Mouse (Mus musculus) urinary bladder, postnatal 10 days (tissue): ENCODE measurements around the gene Stard7.
A peak's percentile ranks its signal among the peaks of the same experiment; 100 is the strongest.

ENCODE experiments used
- DNase-seq: peaks from one replicate; pipeline ENCODE4 v3.0.0; 2022; ENCODE audit warnings: low spot score

Stard7 gene

DNA sequence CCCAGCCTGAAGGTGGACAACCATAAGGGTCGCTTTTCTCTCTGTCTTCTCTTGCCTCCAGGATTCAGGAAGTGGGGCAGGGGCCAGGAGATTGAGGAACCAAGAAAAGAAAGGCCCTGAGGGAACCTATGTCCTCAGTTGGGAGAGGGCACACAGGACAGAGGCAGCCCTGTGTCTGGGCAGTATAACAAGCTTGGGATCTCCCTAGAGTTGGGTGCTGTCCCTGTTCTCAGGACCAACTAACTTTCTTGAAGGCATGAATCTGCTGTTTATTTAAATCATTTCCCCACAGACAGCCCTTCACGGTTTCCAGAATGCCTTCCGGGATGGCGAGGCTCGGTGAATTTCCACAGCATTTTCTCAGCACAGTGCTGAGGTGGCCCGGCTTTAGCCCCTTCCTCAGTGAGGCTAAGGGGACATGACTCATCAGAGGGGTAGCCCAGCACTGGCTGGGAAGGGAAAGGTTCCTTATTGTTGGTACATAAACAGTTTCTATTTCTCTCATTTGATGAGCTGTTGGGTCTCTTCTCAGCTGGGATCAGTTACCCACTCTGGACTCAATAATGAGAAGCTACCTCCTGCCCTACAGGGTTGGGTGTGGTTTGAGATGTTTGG, 52.8 kb downstream of the Stard7 start:
- no peak for DNase-seq

DNA sequence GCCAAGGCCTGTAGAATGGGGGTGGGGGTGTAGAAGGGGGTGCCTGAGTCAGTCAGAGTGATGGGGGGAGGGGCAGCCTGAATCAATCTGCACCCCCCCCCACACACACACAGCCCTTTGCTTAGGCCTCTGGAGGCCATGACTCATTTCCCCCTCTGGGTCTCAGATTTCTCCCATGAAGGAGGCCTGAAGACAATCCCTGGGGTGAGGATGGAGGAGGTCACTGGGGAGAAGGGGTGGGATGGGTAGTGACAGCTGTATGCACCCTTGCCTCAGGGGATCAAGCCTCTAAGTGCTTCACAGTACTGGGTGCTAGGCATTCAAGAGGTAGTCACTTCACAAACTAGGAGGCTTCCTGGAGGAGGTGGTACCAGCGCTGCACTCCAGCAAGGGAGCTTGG, 53.6 kb downstream of the Stard7 start:
- no peak for DNase-seq

DNA sequence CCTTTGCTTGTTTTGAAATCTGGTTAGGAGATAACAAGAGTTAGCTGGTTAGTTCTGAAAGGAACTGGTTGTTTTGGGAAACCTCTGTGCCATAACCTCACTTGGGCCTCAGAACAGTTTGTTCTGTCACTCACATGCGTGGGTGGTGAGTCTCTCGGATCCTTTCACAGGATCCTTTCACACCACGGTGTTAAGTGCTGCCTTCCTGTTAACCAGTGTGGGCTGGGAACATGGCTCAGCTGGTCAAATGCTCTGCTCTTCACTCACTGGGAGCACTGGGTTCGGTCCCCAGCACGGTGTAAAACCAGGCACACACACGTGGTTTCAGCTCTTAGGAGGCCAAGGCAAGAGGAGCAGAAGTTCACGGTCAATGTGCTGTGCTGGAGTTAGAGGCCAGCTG, 54.4 kb downstream of the Stard7 start:
- no peak for DNase-seq

DNA sequence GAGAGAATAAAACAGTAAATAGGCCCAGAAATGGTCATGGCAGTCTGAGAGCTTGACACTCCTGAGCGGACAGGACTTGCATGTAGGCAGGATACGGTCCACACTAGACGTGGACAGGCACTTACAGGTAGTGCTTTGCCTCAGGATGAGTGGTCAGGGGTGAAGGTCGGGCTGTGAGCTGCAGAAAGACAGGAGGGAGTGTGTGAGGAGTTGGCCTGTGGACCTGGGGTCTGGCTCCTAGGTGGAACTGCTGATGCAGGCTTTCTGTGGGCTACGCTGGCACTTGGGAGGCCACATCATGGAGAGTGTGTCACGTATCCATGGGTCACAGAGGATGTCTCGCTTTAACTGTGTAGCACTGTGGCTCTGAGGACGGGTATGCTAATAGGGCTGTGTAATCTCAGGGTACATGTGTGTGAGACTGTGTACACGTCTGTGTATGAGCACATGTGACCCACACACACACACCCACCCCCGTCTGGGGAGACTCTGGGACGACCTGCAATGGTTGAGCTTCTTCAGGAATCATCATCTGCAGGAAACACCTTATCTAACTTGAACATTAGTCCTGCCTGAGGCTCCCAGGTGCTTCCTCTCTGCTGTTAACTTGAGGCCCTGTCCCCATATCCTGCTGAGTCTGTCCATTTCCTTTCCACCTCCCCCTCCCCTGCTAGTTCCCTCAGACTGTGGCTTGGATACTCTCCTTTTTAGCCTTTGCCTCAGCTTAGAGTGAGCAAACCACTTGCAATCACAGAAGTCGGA, 58.3 kb downstream of the Stard7 start:
- DNase-seq, result no peak

DNA sequence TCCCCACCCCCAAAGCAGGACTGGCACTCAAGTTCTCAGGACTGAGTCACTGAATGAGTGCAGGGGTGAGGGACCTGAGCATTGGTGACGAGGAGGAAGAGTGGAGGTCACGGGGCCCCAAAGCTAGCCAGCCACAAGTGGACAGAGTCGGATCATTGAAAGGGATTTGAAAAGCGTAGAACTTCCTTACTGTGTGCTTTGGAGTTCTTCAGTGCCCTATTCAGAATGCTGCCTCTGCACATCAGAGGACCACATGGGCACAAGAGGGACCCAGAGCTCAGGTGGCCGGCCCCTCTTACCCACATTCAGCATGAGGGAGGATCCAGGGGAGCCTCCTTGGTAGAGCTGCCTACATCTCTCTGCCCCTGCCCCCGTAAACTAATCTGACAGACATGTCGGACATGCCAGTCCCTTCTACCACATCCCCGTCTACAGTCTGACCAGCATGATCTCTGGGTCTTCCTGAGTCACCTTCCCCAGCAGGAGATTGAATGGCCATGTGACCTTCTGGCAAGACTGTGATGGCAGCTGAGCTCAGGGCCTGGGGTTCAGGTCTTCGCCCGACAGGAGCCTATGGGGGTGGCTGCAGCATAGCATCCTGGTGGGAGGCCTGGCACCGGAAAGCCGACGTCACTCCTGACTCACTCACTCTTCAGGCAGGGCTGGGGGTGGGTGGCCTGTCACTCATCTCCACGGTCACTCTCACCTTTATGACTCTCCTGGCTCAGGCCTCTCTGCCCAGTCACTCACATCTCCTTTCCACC, 63.0 kb downstream of the Stard7 start:
- DNase-seq, result no peak

DNA sequence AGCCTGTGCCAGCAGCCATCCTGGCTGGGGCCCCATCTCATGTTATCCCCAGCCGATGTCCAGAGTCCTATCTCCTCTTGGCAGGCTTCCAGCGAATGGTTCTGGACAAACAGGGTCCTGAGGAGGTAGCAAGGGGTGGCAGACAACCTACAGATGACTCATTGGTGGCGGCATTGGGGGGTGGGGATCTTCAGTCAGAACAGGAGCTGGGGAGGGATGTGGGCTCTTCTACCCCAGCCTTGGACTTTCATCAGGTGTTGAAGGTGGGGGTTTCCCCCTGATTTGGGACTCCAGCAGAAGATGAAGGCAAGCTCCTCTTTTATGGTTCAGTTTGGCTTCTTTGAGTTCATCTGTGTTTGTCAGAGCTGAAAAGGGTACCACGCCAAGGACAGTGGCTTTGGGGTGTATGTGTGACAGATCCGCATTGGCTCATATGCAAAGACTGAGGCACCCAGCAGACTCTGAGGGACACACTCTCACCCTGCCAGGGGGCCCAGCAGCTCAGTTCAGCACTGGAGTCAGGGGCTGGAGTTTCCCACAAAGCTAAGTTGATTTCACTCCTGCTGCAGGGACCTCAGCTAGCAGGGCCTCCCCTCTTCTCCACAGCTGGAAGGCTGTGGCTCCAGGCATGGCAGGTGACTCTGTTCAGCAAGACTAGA, 64.1 kb downstream of the Stard7 start:
- DNase-seq, result no peak

DNA sequence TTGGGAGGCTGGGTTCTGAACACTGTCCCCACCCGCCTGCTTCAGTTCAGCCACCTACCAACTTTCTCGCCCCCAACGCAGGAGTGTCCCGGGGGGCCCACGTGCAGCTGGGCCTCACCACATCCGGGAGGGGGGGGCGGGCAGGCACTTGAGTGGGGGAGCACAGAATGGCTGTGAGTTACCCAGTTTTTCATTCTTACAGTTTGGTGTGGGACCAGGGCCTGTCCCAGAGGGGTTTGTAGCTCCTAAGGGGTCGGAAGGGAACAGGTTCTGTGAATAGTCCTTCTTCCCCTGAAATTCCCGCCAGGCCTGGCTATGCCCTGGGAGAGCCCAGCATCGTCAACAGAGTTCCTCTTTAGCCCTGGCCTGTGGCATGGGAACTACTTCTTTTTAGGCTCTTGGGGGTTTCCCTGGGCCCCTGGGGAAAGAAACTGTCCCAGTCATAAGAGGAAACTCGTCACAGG, 65.1 kb downstream of the Stard7 start:
- no peak for DNase-seq

DNA sequence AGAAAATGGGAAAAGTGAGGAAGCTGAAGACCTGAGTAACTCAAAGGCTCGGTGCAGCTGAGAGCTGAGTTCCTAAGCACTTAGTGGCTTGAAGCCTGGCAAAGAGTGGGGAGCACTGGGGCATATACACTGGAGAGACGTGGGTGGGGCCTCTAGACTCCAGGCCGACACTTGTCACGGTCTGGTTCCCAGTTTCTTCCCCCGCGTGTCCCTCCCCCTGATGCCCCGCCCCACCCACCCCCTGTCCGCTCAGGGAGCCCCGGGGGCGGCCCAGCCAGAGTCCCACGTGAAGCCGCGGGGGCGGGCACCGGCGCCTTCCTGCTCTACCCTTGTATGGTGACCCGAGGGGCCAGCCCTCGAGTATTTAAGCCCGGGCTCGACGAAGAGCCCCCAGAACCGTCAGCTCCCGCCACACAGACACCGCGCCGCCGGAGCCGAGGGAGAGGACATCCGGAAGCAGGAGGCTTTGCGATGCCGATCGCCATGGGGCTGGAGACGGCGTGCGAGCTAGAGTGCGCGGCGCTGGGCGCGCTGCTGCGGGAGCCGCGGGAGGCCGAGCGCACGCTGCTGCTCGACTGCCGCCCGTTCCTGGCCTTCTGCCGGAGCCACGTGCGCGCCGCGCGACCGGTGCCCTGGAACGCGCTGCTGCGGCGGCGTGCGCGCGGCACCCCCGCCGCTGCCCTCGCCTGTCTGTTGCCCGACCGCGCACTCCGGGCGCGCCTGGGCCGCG, 65.9 kb downstream of the Stard7 start, which contains the start of gene Dusp2:
TSS of gene Dusp2 (plus strand) at position 393 of the 730 bp plus-strand sequence.
- DNase-seq, result peak; percentile 27

DNA sequence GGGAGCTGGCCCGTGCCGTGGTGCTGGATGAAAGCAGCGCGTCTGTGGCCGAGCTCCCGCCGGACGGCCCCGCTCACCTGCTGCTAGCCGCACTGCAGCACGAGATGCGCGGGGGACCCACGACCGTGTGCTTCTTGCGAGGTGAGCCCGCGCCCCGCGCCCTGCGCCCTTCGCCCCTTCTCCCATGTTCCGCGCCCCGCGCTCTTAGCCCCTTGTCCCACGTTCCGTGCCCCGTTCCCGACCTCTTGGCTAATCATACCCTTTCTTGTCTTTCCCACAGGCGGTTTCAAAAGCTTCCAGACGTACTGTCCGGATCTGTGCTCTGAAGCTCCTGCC, 66.4 kb downstream of the Stard7 start:
- DNase-seq, result no peak

DNA sequence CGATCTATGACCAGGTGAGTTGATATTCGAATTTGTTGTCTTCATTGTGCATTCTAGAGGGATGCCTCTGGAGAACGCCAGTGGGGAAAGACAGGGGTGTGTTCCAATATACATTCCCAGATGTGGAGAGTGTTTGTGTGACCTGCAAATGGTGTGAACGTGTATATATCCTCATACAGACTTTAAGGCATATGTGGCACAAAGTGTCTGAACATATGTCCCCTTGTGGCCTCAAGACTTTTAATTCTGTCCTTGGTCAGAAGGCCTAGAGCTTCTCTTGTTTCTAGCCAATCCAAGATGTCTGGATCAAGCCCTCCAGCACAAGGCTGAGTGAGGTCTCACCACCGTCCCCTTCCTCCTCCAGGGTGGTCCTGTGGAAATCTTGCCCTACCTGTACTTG, 66.9 kb downstream of the Stard7 start:
- no peak for DNase-seq

DNA sequence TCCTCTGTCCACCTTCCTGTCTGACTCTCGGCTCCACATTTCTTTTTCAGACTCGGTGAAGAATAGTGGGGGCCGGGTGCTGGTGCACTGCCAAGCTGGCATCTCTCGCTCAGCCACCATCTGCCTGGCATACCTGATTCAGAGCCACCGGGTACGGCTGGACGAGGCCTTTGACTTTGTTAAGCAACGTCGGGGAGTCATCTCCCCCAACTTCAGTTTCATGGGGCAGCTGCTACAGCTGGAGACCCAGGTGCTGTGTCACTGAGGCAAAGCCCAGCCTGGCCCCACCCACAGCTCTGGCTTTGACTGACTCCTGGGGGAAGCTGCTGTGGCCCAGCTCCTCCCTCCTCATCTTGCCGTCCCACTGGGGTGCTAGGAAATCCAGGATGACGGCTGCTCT, 67.5 kb downstream of the Stard7 start:
- DNase-seq, result no peak

DNA sequence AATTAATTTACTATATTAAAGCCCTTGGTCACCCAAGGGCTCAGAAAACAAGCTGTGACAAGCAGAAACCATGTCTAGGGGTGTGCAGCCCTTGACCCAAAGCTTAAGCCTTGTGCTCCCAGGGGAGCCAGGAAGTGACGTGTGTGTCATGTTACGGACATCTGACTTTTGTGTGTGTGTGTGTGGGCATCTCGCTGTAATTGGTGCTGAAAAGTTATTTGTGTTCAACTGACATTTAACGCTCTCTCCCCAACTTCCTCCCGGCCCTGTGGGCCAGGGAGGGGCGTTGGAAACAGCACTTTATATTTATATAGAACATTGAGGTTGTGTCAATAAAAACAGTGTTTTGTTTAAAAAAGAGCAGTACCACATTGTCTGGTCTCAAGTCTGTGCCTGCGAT, 68.0 kb downstream of the Stard7 start:
- DNase-seq, result no peak

DNA sequence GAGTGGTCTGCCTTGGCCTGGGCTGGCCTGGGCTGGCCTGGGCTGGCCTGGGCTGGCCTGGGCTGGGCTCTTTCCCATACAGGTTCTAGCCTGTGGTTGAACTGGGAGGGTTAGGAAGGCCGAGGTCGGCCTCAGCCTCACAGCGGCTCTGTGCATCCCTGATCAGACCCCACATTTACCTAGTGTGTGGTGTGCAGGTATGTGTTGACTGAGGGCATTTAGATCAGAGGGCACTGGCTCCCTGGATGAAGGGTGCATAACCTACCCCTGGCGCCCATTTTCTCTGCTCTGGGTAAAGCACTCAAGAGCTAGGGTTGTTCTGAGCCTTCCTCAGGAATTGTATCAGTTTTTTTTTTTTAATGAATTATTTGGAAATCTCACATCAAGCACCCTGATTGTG, 68.4 kb downstream of the Stard7 start, which contains the start of gene Astl:
TSS of gene Astl (plus strand) at position 224 of the 400 bp plus-strand sequence.
- no peak for DNase-seq

DNA sequence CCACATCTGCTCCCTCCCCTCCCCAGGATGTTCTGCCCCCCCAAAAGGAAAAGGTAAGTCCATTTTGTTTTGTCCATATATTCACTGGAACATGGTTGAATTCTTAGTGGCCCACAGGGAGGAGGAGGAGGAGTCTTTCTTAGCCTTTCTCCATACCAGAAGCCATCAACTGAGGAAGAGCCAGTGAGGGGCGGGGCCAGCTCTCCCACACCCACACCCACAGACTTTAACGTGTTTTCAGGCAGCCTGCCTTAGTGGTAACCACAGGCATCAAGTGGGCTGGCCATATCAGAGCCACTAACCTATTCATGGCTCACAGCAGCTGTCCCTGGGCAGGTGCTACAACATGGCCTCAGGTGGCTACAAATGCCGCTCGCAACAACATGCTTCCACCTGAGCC, 68.8 kb downstream of the Stard7 start:
- DNase-seq, result no peak

DNA sequence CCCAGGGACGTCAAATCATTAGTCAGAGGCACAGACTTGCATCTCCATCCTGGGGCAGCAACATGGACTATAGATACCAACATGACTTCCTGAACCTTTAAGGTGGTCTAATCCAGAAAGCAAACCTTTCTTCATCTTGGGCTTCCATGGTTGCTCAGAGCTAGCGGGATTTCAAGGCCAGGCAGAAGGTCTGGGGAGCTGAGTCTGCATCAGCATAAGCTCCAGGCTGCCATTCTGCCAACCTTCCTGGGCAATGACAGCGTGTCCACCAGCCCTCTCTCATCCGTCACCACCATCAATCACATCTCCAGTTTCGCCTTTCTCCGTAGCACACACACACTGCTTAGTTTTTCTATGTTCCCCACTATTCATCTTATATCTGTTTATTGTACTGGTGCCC, 69.2 kb downstream of the Stard7 start:
- DNase-seq, result no peak

DNA sequence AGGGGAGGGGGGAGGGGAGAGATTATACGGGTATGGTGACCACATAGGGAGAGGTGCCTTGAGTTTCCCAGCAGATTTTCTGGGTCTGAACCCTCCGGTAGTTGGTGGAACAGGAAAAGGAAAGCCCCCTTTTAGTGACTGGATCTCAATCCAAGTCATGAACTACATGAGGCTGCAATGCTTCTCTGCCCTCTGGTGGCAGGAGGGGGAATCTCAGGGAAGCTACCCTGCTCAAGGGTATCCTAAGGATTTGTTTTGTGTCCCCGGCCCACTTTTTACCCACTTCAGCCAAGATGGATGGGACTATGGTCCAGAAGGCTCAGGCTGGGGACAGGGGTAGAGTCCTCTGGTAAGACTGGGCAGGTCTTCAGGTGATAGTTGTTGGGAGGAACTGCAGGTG, 71.1 kb downstream of the Stard7 start:
- no peak for DNase-seq

DNA sequence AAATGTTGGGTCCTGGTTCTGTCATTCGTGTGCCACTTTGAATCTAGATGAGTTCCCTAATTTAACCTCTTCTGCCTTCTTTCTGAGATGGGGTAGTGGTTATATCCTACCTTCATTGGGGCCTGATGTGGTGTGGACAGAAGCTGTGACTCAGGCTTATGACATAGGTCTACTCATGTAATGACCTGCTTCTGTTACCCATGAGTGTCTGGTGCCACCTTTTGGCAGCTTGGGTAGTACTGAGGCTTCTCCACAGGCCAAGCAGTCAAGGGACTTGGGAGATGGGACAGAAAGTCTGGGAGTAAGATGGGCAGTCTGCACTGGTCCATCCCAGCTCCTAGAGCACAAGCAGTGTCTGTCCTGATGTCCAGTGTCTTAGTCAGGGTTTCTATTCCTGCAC, 76.3 kb downstream of the Stard7 start:
- DNase-seq, result no peak

DNA sequence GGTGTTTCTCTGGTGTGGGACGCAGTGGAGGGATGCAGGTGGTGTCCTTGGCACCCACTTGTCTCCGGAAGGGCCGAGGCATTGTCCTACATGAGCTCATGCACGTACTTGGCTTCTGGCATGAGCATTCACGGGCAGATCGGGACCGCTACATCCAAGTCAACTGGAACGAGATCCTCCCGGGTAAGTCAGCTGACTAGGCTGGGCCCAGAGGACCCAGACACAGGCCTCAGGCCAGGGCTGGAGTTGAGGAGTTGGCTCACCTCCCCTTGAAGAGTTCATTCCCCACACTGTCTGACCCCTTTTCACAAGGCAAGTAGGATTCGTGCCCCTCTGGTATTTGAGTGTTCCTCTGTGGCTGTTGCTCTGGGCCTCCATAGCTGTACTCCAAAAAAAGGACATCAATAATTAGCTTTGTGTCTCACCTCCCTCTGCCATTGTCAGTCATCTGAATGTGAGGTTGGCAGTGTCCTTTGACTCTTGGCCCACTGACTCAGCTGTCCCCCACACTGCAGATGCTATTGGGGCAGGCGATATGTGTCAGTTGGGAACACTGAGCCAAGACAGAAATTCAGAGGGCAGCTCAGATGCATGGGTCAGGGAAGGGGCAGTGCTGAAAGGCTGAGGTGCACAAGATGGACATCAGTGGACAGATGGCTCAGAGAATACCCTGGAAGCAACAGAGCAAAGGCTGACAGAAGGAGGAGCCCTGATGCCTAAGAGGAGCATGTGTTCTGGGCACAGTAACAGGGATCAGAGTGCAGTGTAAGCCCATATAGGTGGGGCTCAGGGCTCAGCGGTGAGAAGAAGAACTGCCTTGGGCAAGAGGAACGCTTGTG, 77.3 kb downstream of the Stard7 start:
- DNase-seq, result no peak
